Mouse (Mus musculus) cerebellum, postnatal 10 days (tissue): Measurements from ENCODE around the gene Dynlt1f.
"Not testable (repeated sequence)": the region's sequence is repeated elsewhere in the genome, so short reads cannot be mapped to it uniquely, and the experiment has no call there.

ENCODE experiments used
- DNase-seq, 2 experiments: peaks; one replicate each; pipeline ENCODE4 v3.0.0; 2021; ENCODE audit warnings: mixed read lengths in 2 of 2

Dynlt1f gene

GRCm38 (mm10) chr17:6661093-6661816 is 5.6 kb upstream of the Dynlt1f start:
- DNase-seq, result not testable (repeated sequence)

GRCm38 (mm10) chr17:6660589-6660988 is 4.9 kb upstream of the Dynlt1f start:
- DNase-seq, result not testable (repeated sequence)

DNA sequence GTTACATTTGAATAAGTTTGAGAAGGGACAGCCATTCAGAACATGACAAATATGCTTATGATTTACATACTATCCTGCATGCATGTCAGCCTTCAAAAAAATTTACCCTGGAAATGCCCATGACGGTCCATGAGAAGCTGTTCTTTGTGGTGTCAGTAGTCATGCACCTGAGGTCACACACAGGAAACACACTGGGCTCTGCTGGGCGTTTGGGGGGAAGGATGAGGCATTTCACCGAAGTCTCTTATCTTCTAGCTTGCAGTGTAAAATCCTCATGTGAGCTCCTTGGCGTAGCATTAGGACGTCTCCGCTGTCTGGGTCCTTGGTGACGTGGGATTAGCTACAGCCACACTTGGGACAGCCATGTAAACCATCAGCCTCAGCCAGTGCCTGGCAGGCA is 3.1 kb upstream of the Dynlt1f start, which contains the start of gene Sytl3:
Sytl3 (plus strand) TSS at position 293 of the 400 bp plus-strand sequence.
- not testable (repeated sequence) for DNase-seq

- not testable (repeated sequence) for DNase-seq
These were observed 771 bp upstream of the Dynlt1f start for GRCm38 (mm10) chr17:6656471-6656870.

DNA sequence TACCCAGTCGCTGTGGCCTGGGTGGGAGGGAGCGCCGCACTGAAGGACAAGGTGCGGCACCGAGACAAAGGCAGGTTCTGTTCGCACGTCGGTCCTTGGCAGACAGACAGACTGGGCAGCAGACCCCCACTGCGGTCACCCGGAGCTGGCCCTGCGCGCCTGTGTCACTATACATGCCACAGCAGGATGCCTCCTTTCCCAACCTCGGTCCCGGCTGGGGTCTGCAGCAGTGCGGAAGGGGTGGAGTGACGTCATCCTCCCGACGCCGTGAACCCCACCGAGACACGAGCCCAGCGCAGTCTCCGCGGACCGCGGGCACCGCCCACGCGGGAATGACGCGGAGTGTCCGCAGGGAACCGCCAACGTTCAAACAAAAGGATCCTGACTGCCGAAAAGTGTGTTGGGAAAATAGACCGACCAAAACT is 601 bp downstream of the Dynlt1f start:
- peak; percentile 87 to 89 for DNase-seq

GRCm38 (mm10) chr17:6653341-6653946 is 2.3 kb downstream of the Dynlt1f start:
- DNase-seq, result not testable (repeated sequence)

DNA sequence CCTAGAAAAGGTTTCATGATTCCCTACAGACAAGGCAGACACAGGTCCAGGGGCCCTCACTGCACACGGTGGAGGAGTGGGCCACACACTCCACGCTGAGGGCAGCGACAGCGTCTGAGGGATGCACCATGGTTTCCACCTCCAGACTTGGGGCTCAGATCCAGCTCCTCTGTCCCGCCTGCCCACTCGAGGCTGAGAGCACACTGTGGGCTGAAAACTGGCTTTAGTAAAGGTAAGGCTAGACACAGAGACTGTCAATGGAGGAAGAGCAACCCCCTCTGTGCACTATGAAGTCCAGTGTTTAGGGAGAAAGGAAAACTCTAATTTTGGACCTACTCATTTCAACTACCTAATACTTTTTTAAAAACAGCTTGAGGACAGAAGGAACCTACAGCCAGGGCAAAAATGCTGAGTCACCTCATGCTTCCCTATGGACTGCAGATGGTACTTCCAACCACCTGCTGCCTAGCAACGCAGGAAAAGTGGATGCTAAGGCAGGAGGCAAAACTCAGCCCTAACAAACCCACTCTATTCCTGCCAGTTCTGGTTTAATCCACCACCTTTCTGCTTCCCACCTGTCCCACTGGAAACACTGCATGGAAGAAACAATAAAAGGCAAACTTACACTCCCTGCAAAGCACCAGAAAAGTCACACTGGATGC is 4.7 kb downstream of the Dynlt1f start:
- peak in 1 of 2 experiments; percentile 14 for DNase-seq

DNA sequence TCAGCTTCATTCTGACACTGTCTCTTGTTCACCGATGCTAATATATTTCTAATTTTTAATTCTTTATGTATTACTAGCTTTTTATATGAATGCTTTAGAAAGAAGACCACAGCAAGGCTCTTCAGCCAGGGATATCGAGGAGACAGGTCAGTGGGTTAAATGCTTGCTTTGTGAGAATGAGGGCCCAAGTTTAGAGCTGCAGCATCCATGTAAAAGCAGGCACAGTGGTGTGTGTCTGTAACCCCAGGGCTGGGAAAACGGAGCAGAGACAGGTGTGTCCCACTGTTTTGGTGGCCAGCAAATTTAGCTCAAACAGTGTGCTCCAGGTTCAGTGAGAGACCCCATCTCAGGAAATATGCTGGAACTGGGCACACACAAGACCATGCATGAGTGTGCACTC is 8.2 kb downstream of the Dynlt1f start:
- DNase-seq, result not testable (repeated sequence)

- DNase-seq, result not testable (repeated sequence)
These were observed 8.9 kb downstream of the Dynlt1f start for GRCm38 (mm10) chr17:6646841-6647240.

- DNase-seq, result peak; percentile 17 to 31
These were observed 10.0 kb downstream of the Dynlt1f start for GRCm38 (mm10) chr17:6645668-6646067.

DNA sequence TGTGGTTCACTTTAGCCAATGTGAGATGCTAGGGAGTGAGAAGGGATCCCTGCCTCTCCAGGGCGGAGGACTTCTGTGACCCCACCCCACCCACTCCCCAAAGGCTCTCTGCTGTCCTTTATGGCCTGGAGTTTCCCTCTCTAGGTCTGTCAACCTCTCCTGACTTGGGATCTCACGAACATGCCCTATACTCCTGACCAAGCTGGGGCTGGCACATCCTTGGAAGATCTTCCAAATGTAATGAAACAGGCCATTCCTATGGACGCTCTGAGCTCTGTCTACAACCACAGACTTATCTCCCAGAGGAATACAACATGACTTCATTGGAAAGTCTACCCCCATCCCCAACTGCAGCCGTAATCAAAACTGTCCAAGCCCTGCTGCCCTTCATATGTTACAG is 11.0 kb downstream of the Dynlt1f start:
- DNase-seq, result not testable (repeated sequence)

GRCm38 (mm10) chr17:6644210-6644609 is 11.5 kb downstream of the Dynlt1f start:
- DNase-seq, result not testable (repeated sequence)

DNA sequence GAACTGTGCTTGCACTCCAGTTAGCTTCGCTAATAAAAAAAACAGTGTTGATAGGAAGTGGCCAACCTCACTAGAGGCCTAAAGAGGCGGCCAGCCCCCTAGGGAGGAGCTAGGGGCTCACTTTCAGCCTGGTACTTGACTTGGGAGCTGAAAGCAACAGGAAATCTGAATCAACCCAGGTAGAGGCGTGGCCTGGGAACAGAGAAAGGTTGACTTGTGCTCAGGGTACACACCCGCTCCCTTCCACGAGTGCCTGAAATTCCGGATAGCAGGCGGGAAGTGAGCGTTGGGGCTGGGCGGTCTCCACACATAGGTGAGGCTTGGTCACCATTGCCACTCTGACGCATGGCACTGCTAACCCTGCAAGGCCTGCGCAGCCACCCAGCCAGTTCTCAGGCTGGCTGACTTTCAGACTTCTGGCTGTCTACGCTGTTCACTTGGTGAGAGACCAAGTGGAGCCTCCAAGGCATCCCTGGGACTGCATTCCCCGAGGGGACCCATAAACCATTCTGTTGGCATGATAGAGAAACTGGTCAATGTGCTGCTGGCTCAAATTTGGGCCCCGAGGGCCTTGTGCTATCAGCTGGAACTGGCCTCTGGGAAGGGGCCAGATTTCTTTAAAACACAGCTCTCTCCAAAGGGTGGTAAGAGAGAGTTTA is 14.8 kb downstream of the Dynlt1f start:
- DNase-seq, result peak in 1 of 2 experiments; percentile 31

DNA sequence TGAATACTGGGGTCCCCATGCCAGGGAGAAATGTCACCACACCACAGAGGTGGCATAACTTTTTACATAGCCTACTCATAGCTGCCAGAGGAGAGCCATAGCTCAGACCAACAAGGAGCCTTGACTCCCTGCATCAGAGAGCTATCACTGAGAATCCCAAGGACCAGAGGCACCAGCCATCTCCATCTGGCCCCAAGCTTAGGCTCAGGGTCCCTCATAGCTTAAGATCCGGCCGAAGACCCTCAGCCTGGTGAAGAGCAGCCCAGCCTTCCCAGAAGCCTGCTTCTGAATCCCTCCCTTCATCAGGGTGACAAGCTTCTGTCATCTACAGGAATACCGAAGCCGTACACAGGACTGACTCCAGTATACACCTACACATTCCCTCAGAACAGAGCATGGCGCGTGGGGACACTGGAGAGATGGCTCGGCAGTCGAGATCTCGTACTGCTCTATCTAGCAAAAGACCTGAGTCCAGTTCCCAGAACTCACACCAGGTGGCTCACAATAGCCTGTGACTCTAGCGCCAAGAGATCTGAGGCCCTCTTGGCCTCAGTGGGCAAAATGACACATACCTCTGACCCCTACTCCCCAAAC is 15.6 kb downstream of the Dynlt1f start:
- DNase-seq, result not testable (repeated sequence)

DNA sequence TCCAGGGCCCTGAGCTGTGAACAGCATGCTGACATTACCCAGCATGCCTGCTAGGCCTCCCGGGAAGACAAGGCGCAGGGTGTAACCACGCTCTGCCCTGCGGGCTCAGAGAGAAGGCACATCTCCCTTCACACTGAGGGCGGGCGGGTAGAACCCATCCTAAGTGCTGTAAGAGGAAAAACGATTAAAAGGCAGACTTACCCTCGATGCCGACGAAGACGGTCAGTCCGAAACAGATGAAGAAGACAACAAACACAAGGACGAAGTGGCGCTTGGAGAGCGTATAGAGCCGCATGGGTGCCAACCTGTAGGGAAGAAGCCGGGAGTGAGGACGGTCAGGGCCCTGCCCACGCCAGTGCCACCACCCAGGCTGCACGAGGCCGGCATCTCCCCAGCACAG is 16.2 kb downstream of the Dynlt1f start:
- not testable (repeated sequence) for DNase-seq

- DNase-seq, result not testable (repeated sequence)
These were observed 17.3 kb downstream of the Dynlt1f start for GRCm38 (mm10) chr17:6638444-6638843.

- DNase-seq, result not testable (repeated sequence)
These were observed 18.3 kb downstream of the Dynlt1f start for GRCm38 (mm10) chr17:6637434-6637833.

- peak; percentile 31 to 52 for DNase-seq
These were observed 18.8 kb downstream of the Dynlt1f start for GRCm38 (mm10) chr17:6636861-6637260.

DNA sequence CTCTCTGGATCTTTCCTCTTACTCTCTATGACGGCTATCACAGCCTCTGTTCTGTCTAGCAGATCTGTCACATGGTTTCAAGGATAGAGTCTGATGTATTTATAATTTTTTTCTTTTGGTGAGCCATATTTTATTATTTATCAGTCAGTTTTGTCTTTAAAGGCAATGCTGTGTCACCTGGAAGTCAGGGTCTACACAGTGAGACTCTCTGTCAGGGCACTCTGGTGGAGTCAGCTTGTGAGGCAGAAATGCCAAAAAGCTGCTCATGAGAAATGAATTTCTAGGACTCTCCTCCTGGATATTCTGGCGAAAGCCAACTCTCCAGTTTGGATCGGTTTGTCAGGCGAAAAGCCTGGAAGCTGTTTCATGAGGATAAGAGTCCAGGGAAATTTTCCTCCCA is 19.9 kb downstream of the Dynlt1f start:
- peak; percentile 30 to 59 for DNase-seq

DNA sequence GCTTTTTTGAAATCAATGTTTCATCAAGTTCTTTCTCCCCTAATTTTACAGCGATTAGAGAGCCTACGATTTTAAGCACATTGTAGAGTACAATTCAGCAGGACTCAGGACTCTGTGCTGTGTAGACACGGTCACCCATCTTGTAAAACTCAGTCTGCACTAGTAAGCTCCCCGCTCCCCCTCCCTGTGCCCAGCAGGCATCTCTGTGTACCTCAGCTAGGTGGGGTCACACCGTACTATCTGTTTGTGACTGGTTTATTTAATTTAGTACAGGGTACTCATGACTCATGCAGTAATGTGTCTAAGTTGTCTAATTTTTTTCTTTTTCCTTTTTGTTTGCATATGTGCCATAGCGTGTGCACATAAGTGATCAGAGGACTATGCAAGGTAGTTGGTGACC is 22.9 kb downstream of the Dynlt1f start:
- not testable (repeated sequence) for DNase-seq

- DNase-seq, result not testable (repeated sequence)
These were observed 25.3 kb downstream of the Dynlt1f start for GRCm38 (mm10) chr17:6630398-6630797.

GRCm38 (mm10) chr17:6624926-6625558 is 30.7 kb downstream of the Dynlt1f start:
- not testable (repeated sequence) for DNase-seq
